Mouse (Mus musculus) frontal cortex, postnatal 25 days (tissue): ENCODE data around the gene Dynll1.

Source experiments
- DNase-seq, 2 experiments: peaks; one replicate each; pipeline ENCODE4 v3.0.0; 2022; ENCODE audit warnings: low spot score in 2 of 2

Dynll1 gene

GRCm38 (mm10) chr5:115268266-115268665, 32.5 kb downstream of the Dynll1 start:
- DNase-seq = no peak

GRCm38 (mm10) chr5:115267469-115268045, 33.2 kb downstream of the Dynll1 start:
- no peak for DNase-seq

- no peak for DNase-seq
Measured at GRCm38 (mm10) chr5:115266787-115267468, 33.9 kb downstream of the Dynll1 start.

- no peak for DNase-seq
Measured at GRCm38 (mm10) chr5:115266340-115266739, 34.5 kb downstream of the Dynll1 start.

GRCm38 (mm10) chr5:115262502-115263291, 38.1 kb downstream of the Dynll1 start:
- no peak for DNase-seq

- no peak for DNase-seq
Measured at GRCm38 (mm10) chr5:115261880-115262279, 38.9 kb downstream of the Dynll1 start.

GRCm38 (mm10) chr5:115261141-115261540, 39.7 kb downstream of the Dynll1 start:
- no peak for DNase-seq

- DNase-seq = no peak
Measured at GRCm38 (mm10) chr5:115260356-115260755, 40.4 kb downstream of the Dynll1 start.

- DNase-seq = no peak
Measured at GRCm38 (mm10) chr5:115256909-115257546, 43.8 kb downstream of the Dynll1 start.

- DNase-seq = no peak
Measured at GRCm38 (mm10) chr5:115255472-115255871, 45.3 kb downstream of the Dynll1 start.
